Mouse (Mus musculus): ENCODE results near the gene Ush2a.
A peak's percentile ranks its signal among the peaks of the same experiment; 100 is the strongest.

Gene Ush2a

GRCm38 (mm10) chr1:188772516-188773229 lies 510.9 kb downstream of the Ush2a start:
- no peak for DNase-seq (ENCODE audit: low read depth)

GRCm38 (mm10) chr1:188773631-188774030 lies 511.8 kb downstream of the Ush2a start:
- DNase-seq (ENCODE audit: low read depth), result no peak

DNA sequence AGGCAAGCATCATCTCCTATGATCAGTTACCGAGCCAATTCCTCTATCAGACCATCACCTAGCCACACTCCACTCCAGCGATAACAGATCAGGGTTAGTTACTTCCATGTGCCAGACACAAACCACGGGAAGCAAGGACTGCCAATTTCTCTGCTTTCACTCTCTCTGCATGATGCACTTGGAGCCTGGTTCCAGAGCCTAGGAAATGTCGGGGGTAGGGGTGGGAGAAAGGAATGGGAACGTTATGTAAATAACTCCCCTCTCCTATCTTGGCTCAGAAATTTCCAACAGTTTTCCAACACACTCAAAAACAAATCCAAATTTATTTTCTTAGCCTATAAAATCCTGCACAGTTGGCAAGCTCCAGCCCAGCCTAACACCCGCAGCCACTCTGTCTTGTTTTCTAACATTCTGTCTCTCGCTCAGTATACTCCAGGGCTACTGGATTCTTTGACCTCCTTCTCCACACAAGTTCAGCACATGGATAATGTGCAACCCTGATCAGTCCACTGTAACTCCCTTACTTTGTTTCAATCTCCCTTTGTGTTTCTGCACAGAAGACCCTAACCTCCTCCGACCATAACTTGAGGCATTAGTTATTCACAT lies 515.8 kb downstream of the Ush2a start:
- DNase-seq (ENCODE audit: low read depth), result no peak

DNA sequence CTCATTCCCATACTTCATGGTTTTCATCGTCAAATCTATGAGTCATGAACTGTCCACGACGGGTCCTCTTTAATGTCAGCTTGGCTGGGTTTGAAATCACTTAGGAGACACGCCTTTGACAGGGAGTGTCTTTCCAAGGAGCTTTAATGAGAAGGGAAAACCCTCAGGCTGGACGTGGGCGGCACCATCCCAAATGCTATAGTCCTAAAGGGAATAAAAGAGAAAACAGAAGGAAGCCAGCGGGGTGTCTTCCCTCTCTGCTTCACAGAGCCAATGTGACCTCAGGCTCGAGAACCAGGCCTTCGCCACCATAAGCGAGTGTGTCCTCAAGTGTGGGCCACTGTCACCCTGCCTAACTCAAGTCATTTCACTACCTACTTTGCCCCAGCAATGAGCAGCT lies 523.2 kb downstream of the Ush2a start:
- DNase-seq (ENCODE audit: low read depth), result no peak

DNA sequence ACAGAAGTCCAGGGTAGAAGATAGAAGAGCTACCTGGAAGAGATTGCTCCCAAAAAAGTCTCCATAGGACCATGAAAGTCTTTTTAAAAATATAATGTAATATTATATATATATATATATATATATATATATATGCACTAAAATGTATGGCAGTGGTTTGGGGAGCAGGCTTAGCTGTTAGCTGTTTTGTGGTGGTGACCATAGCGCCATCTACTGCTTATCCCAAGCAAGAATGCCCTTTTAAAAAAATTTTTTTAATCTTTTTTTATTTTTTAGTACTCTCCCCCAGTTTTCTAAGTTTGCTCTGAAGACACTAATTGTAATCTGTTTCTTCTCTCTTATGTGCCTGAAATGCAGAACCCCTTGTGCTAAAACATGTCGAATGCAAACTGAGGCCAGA lies 543.2 kb downstream of the Ush2a start:
- peak; percentile 49 for DNase-seq (ENCODE audit: low read depth)

GRCm38 (mm10) chr1:188805852-188806251 lies 544.0 kb downstream of the Ush2a start:
- DNase-seq (ENCODE audit: low read depth), result no peak

- DNase-seq (ENCODE audit: low read depth), result no peak
Observed at GRCm38 (mm10) chr1:188810631-188811030, 548.8 kb downstream of the Ush2a start.

GRCm38 (mm10) chr1:188815072-188815471 lies 553.2 kb downstream of the Ush2a start:
- DNase-seq (ENCODE audit: low read depth), result peak; percentile 5

GRCm38 (mm10) chr1:188824195-188824594 lies 562.4 kb downstream of the Ush2a start:
- DNase-seq (ENCODE audit: low read depth), result no peak

DNA sequence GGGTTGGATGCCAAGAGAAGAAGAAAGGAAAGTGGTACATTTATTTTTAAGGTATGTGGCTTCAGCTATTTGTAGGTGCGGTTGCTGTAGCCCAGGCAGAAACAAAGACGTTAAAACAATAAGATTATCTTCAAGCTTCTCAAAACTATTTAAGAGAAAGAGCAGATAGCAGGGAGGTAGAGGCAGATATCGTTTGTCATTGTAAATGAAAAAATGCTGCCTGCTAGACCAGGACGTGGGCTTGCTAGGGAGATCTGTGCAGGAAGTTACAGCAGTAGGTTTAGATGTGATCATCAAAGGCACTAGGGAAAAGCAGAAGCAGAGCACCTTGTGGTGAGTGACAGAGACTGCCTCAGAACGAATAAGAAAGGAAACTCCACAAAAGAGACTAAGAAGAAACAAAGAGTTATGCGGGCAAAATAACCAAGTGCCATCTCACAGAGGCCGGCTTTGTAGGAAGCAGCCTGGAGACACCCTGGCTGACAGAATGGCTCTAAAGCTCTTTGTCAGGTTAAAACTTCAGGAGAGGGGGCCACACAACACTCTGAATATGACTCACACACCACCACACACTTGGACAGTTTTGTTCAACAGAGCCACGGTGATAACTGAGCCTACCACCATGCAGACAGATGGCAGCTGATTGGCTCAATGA lies 563.2 kb downstream of the Ush2a start:
- DNase-seq (ENCODE audit: low read depth), result no peak

- DNase-seq (ENCODE audit: low read depth), result no peak
Observed at GRCm38 (mm10) chr1:188830527-188831407, 568.9 kb downstream of the Ush2a start.

GRCm38 (mm10) chr1:188833906-188834305 lies 572.1 kb downstream of the Ush2a start:
- DNase-seq (ENCODE audit: low read depth), result no peak

GRCm38 (mm10) chr1:188834770-188835169 lies 572.9 kb downstream of the Ush2a start:
- DNase-seq (ENCODE audit: low read depth), result no peak

GRCm38 (mm10) chr1:188837613-188838295 lies 575.9 kb downstream of the Ush2a start:
- no peak for DNase-seq (ENCODE audit: low read depth)

- DNase-seq (ENCODE audit: low read depth), result no peak
Observed at GRCm38 (mm10) chr1:188847242-188847641, 585.4 kb downstream of the Ush2a start.

DNA sequence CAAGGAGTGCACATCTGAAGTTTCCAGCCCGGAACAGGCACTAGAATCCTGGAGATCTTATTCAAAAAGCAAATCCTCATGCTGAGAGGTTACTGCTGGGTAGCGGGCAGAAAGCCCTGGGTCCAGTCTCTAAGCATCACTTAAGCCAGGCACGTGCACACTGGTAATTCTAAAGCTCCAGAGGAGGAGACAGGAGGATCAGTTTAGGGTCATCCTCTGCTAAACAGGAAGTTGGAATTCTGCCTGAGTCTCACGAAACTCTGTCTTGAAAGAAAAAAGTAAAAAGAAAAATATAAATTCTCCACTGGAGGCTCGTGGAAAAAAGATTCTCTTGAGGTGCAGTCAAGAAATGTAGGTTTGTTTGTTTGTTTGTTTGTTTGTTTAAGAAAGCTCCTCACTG lies 591.0 kb downstream of the Ush2a start:
- no peak for DNase-seq (ENCODE audit: low read depth)

GRCm38 (mm10) chr1:188854240-188854639 lies 592.4 kb downstream of the Ush2a start:
- DNase-seq (ENCODE audit: low read depth), result no peak

DNA sequence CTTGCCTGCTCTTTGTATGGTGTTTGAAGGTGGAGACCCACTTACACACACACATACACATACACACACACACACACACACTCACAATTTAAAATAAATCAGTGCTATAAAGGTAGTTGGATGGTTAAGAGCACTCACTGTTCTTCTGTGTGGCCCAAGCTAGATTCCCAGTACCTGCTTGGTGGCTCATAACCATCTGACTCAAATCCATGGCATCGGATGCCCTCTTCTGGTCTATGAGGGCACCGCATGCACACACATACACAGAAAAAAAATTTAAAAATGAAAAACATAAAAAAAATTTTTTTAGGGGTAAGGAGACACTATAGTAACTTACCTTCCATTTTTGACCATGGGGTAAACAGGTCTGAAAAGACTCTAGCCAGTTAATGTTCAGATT lies 593.2 kb downstream of the Ush2a start:
- peak; percentile 16 for DNase-seq (ENCODE audit: low read depth)

- no peak for DNase-seq (ENCODE audit: low read depth)
Observed at GRCm38 (mm10) chr1:188859718-188860117, 597.9 kb downstream of the Ush2a start.

- no peak for DNase-seq (ENCODE audit: low read depth)
Observed at GRCm38 (mm10) chr1:188865881-188866280, 604.1 kb downstream of the Ush2a start.

DNA sequence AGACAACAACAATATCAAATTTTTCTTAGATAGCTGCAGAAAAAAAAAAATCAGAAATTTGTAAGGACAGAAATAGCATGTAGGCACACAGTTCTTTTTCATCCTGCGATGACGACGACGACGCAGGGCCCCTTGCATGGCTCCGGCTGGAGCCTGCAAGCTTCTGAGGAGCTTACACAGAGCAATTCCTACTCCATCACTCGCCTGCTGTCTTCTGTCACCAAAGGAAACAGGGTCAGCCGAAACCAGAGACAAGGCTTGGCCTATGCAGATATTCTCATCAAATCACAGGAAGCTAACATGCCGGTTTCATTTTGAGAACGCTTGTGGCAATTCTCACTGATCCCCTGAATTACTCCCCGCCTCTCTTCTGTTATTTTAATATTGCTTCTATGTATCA lies 604.7 kb downstream of the Ush2a start:
- no peak for DNase-seq (ENCODE audit: low read depth)
